Mouse (Mus musculus) kidney, adult 18-20 months (tissue): ENCODE results near the gene Ecsit.

Experiments used
- DNase-seq: peaks from one replicate; pipeline ENCODE4 v3.0.0; 2021

Gene Ecsit

DNA sequence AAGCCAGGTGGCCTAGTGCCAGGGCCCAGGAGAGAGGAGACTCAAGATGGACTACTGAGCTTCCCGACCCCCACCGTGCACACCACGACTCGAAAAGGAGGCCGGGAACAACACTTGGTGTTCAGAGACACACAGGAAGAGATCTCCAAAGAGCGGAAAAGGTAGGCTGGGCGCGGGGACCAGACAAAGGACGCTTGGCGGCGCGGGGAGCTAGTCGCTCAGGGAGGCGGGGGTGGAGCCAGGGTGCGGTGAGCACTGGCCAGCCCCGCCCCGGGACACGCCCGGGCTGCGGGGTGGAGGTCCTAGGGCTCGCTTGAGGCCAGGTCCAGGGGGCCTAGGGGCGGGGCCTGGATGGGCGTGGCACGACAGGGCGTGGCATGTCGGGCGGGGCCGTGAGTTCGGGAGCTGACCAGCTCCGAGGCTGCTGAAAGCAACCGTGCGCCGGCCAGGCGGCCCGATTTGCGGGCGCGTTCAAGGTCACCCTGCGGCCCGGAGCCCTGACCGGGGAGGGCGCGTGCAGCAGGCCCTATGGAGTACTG, 34.8 kb downstream of the Ecsit start:
- DNase-seq, result peak; percentile 68

- no peak for DNase-seq
Observed at GRCm38 (mm10) chr9:22049721-22050270, 35.4 kb downstream of the Ecsit start.

DNA sequence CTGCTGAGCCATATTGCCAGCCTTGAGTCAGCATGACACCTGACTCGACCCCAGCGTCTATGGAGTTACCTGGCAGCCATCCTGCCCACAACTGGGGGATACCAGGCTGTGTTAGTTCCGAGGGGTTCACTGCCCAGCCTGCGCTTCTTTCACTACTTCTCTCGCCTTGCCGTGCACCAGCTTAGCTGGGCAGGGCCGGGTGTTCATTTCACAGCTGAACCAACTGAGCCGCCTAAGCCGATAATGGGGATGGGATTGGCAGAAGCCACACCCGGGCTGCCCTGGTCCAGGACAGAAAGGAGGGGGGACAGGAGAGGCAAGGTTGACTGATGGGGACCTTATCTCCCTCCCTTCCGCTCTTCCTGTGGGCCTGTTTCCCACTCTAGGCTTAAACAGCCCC, 35.9 kb downstream of the Ecsit start:
- DNase-seq, result no peak

DNA sequence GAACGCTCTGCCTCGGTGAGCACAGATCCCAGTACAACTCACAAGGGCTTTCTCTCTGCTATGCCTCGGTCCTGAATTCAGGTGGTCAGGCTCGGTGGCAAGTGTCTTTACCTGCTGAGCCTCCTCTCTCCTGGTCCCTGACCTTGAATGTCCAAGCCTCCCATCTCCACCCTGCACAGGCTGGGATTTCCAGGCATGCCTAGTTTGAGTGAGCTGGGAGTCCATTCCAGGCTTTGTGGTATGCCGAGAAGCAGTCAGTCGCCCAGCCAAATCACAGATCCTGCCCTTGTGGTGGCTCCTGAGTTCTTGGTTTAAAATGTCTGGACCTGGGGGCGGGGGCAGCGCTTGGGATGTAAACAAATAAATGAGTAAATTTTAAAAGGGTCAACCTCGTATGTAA, 37.9 kb downstream of the Ecsit start:
- DNase-seq, result no peak

DNA sequence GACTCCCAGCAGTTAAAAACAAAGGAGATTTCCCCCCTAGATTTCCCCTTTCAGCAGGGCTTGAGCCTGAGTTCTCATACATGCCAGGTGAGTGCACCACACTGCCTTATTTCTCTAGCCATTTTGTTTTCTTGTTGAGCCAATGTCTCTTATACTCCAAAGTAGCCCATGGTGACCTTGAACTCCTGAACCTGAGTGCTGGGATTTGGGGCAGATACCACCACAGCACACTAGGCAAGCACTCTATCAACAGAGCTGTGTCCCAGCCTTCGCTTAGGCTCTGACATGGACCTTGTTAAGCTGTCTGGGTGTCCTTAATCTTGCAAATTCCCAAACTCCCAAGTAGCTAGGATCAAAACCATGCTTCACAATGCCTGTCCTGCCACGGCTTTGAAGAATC, 43.4 kb downstream of the Ecsit start:
- DNase-seq, result no peak

DNA sequence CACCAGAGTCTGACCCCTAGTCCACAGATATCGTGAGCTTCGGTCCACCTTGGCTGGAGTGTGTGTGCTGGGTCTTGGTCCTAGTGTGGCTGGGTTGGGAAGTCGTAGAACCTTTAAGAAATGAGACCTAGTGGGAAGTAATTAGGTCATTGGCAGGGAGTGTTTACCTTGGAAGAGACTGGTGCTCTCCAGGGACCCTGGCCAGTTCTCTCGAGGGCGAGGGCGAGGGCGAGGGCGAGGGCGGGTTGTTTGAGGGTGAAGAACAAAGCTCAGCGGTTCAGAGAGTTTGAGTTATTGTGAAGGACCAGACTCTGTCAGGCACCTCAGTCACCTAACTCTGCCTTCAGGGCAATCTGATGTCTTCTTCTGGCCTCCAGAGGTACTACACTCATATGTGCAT, 47.4 kb downstream of the Ecsit start:
- no peak for DNase-seq

GRCm38 (mm10) chr9:22035300-22036044, 49.8 kb downstream of the Ecsit start:
- DNase-seq, result no peak

DNA sequence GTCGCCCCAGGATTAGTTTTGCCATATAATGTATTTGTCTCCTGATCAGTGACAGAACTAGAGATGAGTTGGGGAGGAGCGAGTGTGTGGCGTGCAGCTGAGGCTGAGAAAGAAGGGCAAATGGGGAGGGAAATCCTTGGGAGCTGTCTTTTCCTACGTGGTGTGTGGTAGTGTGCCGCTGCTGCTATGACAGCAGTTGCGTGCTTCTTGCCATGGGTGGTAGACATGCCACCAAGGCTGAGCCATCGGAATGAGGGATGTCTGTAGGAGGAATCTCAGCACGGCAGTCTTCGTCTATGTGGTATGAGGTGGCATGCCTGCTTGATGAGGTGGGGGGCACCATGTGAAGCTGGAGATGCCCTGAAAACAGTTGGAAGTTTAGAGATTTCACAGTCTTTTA, 54.9 kb downstream of the Ecsit start:
- DNase-seq, result no peak

- no peak for DNase-seq
Observed at GRCm38 (mm10) chr9:22028467-22028866, 56.8 kb downstream of the Ecsit start.

DNA sequence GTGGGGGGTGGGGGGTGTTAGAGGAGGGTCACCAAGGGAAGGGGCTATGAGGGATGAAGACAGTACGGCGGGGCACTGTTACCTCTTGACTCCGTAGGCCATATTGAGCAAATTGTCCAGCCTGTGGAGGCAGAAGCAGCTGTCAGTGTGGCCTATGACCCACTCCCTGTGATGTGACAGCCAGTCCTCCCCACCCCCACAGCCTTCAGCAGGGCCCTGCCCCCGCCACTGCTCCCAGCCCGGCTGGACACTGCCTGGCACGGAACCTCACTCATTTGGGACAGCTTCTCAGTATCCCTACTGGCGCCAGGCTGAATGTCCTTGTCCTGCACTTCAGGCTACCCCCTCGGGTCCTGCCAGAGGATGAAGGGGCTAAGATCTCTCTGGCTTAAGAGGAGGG, 60.6 kb downstream of the Ecsit start:
- no peak for DNase-seq
